Mouse (Mus musculus): ENCODE measurements around the gene Bach1.

GRCm38 (mm10) chr16:87670821-87671165, 28.0 kb upstream of the Bach1 start:
- TF ChIP-seq POLR2A (IDR thresholded peaks at IDR 0.05; ENCODE audit: low read depth, low read length) (no peak), CTCF (IDR thresholded peaks at IDR 0.05; ENCODE audit: borderline replicate concordance, insufficient read depth, low read length) (no peak)
